Mouse (Mus musculus) limb, embryonic 13.5 days (tissue): ENCODE data around the gene Ell3. TPM values are rescaled to one million over a fixed set of nuclear protein-coding genes. Genes with fewer than 3 reads are reported as not detected.

Experiments used
- ATAC-seq: fragments of 200-750 bp; cut with Nextera tagmentation; 2 replicates; pipeline ENCODE4 v1.8.0; 2017; ENCODE audit warnings: low read depth, moderate number of reproducible peaks, moderate TSS enrichment; ENCODE audit not compliant: low FRiP score
- H3K27ac ChIP-seq: fragments of 300-500 bp; sonication (generic); 2 replicates; pipeline ENCODE4 v1.5.1; 2015; ENCODE audit warnings: inconsistent platforms, mild to moderate bottlenecking, moderate library complexity
- H3K27me3 ChIP-seq: fragments of 300-500 bp; sonication (generic); 2 replicates; pipeline ENCODE4 v1.6.1; 2015; ENCODE audit warnings: mild to moderate bottlenecking, inconsistent platforms
- H3K36me3 ChIP-seq: fragments of 300-500 bp; sonication (generic); 2 replicates; pipeline ENCODE4 v1.6.1; 2015; ENCODE audit warnings: inconsistent platforms, mild to moderate bottlenecking, moderate library complexity
- H3K4me1 ChIP-seq: fragments of 300-500 bp; sonication (generic); 2 replicates; pipeline ENCODE4 v1.6.1; 2015; ENCODE audit warnings: inconsistent platforms
- H3K4me2 ChIP-seq: fragments of 300-500 bp; sonication (generic); replicated peaks from 2 replicates; pipeline ENCODE4 v1.6.1; 2015; ENCODE audit warnings: inconsistent platforms, mild to moderate bottlenecking, moderate library complexity
- H3K4me3 ChIP-seq: fragments of 300-500 bp; sonication (generic); 2 replicates; pipeline ENCODE4 v1.5.1; 2015; ENCODE audit warnings: moderate library complexity, mild to moderate bottlenecking, inconsistent platforms
- H3K9ac ChIP-seq: fragments of 300-500 bp; sonication (generic); 2 replicates; pipeline ENCODE4 v1.6.1; 2015; ENCODE audit warnings: mild to moderate bottlenecking, inconsistent platforms
- H3K9me3 ChIP-seq: fragments of 300-500 bp; sonication (generic); 2 replicates; pipeline ENCODE4 v1.6.1; 2016; ENCODE audit warnings: inconsistent platforms
- WGBS: fragments of 180-500 bp; shearing (Covaris S2); methylation state at CpG from one replicate; pipeline ENCODE4 v1.1.7; 2015; 5-methylcytosine and 5-hydroxymethylcytosine counted together
- polyA plus RNA-seq: library from polyadenylated mRNA; unstranded; fragments of >200 nt; fragmentation: Nextera tagmentation; extraction: Ambion mirVana; gene quantifications from 2 replicates; pipeline ENCODE4 v1.2.1, GENCODE M21; 2015

Ell3 gene
- polyA plus RNA-seq, 1 experiment from 2014 or later: 9.8 TPM

DNA sequence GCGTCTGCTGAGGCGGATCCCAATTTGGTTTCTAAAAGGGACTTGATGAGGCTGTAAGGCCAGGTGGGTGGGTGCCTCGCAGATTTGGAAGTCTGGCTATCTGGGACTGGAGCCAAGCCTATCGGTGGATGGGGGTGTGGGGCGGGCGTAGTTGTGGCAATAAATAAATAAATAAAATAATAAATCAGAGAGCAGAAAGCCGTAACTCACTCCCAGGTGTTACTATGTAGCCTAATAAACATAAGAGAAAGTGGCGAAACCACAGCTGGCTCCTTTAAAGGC is 1.1 kb downstream of the Ell3 start:
- H3K4me1 ChIP-seq: peaks cover 22% of the 10 kb centered on the region
- no peaks in the 10 kb centered on the region for H3K9me3 ChIP-seq
- ATAC-seq: no peak
- H3K4me2 ChIP-seq: peak overlapping the region; percentile 92
- H3K36me3 ChIP-seq: peaks cover 20% of the 10 kb centered on the region
- H3K27ac ChIP-seq: no peak overlapping the region
- WGBS: 3% methylated on average over 8 of the region's 8 CpGs
- peak overlapping the region; percentile 64 for H3K9ac ChIP-seq
- H3K27me3 ChIP-seq: peaks cover 14% of the 10 kb centered on the region; the same call in 1 of the 2 replicates
- peak overlapping the region; percentile 54 for H3K4me3 ChIP-seq

DNA sequence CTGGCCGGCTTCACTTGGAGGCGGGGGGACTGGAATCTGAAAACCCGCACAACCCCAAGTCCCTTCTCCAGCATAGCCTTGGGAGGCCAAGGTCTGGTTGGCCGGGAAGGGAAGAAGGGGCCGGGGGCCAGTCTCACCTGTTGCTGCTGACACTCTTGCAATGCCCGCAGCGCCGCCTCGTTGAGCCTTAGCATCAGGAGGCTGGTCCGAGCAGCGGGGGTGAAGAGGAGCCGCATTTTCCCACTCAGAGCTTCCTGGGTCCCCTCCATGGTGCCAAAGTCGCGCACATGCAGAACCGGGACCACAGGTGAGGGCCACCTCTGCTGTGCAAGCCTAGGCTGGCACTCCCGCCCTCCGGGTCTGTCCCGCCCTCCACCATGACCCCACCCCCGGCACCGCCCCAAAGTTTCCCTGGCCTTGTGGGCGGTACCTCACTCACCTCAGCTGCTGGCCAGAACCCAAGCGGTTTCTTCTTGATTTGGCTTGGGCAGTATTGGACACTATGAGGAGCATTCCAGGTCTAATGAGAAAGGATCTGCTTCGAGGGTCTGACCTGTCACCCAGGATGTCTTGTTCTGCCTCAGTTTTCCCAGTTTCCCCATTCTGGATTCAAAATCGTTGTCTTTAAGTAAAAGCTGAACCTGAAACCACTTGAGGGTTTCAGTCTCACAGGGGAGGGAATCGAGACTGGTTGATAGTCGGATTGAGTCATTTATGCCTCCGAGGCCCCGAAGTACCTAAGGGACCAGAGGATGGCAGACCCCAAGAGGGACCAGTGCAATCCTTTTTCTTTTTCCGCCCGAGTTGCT is 1.6 kb downstream of the Ell3 start:
- under 1% methylated on average over 30 of the region's 30 CpGs for WGBS
- peak; percentile 81 for ATAC-seq
- no peak overlapping the region for H3K27ac ChIP-seq

DNA sequence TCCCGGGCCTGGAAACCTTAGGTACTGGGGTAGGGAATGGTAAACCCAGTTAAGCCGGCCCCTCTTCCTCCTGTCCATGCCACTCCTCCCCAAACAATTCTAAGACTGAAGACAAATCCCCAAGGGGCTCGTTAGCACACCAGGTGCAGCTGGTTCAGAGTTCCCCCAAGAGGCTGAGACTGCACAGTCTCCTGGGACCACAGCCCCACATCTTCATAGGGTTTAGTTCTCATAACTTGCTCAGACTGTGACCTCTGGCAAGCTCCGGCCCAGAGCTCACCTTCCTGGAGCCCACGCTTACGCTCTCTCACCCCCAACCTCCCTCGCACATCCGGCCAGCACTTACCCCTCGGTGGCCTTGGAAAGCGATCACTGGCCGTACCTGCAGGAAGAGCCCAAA is 2.3 kb downstream of the Ell3 start:
- H3K4me3 ChIP-seq: peak overlapping the region; percentile 54
- peak overlapping the region; percentile 64 for H3K9ac ChIP-seq
- peak overlapping the region; percentile 92 for H3K4me2 ChIP-seq
- peaks cover 14% of the 10 kb centered on the region; the same call in 1 of the 2 replicates for H3K27me3 ChIP-seq
- H3K9me3 ChIP-seq: no peaks in the 10 kb centered on the region
- ATAC-seq: no peak
- 7% methylated on average over 11 of the region's 11 CpGs for WGBS
- H3K36me3 ChIP-seq: peaks cover 31% of the 10 kb centered on the region
- no peak overlapping the region for H3K27ac ChIP-seq
- H3K4me1 ChIP-seq: peaks cover 19% of the 10 kb centered on the region

More for the DNA sequence above, 1.6 kb downstream of the Ell3 start:
- Histone ChIP-seq H3K4me3 (peak overlapping the region; percentile 54), H3K4me1 (peaks cover 19% of the 10 kb centered on the region), H3K27me3 (peaks cover 14% of the 10 kb centered on the region; the same call in 1 of the 2 replicates), H3K36me3 (peaks cover 25% of the 10 kb centered on the region), H3K4me2 (peak overlapping the region; percentile 92), H3K9ac (peak overlapping the region; percentile 64), H3K9me3 (no peaks in the 10 kb centered on the region)

DNA sequence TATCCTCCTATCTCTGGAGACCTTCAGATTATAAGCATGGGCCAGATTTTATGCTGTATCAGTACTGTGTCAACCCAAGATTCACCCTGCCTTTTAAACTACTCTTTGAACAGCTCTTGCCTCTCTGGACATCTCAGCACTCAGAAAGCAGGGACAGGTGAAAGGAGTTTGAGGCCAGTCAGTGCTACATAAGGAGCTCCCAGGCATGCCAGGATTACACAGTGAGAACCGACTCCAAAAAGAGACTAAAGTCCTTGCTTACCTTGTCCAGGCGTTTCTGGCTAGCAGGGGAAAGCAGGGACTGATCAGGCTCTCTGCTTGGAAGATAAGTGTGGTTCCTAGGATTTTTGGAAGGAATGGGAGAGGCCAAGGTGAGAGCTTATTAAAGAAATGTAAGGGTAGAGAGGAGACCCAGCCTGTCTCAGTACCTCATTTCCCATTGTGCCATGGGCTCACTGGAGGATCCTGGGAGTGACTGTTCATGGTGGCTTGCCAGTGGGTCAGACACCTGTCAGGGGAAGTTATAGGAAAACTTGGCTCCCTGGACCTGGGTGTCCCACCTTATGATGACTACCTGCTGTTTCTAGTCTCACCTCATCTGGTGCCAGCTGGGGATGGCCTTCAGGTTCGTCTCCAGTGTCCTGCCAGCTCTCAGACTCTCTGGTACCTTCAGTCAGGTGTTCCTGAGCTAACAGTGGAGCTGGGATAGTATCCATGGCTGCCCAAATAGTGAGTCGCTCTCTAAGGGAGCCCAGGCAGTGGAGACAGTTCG is 3.1 kb downstream of the Ell3 start:
- H3K36me3 ChIP-seq: peaks cover 37% of the 10 kb centered on the region
- peaks cover 14% of the 10 kb centered on the region; the same call in 1 of the 2 replicates for H3K27me3 ChIP-seq
- H3K4me1 ChIP-seq: peaks cover 19% of the 10 kb centered on the region
- H3K4me3 ChIP-seq: no peak overlapping the region
- no peak overlapping the region for H3K27ac ChIP-seq
- no peak overlapping the region; the same call in 1 of the 2 replicates for H3K9ac ChIP-seq
- no peaks in the 10 kb centered on the region for H3K9me3 ChIP-seq
- WGBS: 58% methylated on average over 5 of the region's 5 CpGs
- H3K4me2 ChIP-seq: peak overlapping the region; percentile 92; the same call in 1 of the 2 replicates
- no peak for ATAC-seq

DNA sequence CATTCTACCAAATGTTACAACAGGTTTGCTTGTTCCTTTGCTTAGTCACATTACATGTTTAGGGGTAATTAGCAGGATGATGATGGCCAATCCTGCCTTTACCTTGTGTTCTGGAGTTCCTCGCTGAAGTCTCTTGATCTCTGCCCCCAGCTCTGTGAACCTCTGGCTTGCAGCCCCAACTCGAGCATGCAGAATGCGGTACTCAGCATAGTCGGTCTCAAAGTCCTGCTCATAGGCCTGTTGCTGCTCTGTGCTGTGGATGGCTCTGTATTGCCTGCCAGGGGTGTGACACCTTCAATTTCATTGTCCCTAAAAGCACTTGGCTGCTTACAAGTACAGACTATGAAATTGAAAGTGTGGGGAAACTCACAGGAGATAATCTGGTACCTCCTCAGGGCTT is 4.3 kb downstream of the Ell3 start:
- peaks cover 19% of the 10 kb centered on the region for H3K4me1 ChIP-seq
- peaks cover 49% of the 10 kb centered on the region for H3K36me3 ChIP-seq
- 62% methylated on average over 4 of the region's 4 CpGs for WGBS

DNA sequence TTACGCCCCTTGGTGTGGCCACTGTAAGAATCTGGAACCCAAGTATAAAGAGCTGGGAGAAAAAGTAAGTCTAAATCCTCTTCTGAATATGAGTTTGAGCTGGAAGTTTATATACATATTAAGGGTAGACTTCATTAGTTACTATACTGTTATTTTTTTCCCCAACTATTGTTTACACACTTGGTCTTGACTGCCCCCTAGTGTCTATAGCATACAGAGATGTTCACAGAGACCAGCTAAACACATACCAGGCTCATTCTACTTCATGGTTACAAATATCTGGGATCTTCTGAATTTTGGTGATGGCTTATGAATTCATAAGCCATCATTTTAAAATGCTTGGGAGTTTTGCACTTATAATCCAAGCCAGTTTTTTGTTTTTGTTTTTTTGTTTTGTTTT is 9.2 kb downstream of the Ell3 start:
- peaks cover 96% of the 10 kb centered on the region for H3K36me3 ChIP-seq
- no peaks in the 10 kb centered on the region for H3K9me3 ChIP-seq
- WGBS: 97% methylated on average over 1 of the region's 1 CpGs
- no peak overlapping the region for H3K4me3 ChIP-seq
- no peak overlapping the region for H3K27ac ChIP-seq
- no peak overlapping the region for H3K9ac ChIP-seq
- no peaks in the 10 kb centered on the region for H3K27me3 ChIP-seq
- H3K4me2 ChIP-seq: no peak overlapping the region
- no peak for ATAC-seq
- no peaks in the 10 kb centered on the region for H3K4me1 ChIP-seq

More for the DNA sequence above, 4.3 kb downstream of the Ell3 start:
- Histone ChIP-seq H3K9me3 (no peaks in the 10 kb centered on the region), H3K4me2 (no peak overlapping the region), H3K27ac (no peak overlapping the region), H3K4me3 (no peak overlapping the region), H3K9ac (no peak overlapping the region), H3K27me3 (peaks cover 14% of the 10 kb centered on the region; the same call in 1 of the 2 replicates)
- no peak for ATAC-seq

DNA sequence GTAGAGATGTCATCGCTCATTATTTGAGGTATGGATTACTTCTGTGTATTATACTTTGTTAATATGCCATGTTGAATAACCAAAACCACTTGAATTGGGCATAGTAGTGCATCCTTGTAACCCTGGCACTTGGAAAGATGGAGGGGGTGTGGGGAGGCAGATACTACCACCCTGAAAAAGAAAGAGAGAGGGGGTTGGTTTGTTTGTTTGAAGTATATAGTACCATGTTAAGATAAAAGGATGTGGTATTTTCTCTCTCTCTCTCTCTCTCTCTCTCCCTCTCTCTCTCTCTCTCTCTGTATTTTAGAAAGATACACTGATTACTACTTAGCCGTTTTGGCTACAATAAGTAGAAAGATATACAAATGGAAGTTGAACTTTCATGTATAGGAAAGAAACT is 18.2 kb downstream of the Ell3 start:
- H3K27me3 ChIP-seq: no peaks in the 10 kb centered on the region
- no peaks in the 10 kb centered on the region for H3K4me1 ChIP-seq
- ATAC-seq: no peak
- no peaks in the 10 kb centered on the region for H3K9me3 ChIP-seq
- no peak overlapping the region for H3K4me3 ChIP-seq
- no peak overlapping the region for H3K4me2 ChIP-seq
- H3K27ac ChIP-seq: no peak overlapping the region
- no peak overlapping the region for H3K9ac ChIP-seq
- 95% methylated on average over 2 of the region's 2 CpGs for WGBS
- peaks cover 93% of the 10 kb centered on the region for H3K36me3 ChIP-seq

DNA sequence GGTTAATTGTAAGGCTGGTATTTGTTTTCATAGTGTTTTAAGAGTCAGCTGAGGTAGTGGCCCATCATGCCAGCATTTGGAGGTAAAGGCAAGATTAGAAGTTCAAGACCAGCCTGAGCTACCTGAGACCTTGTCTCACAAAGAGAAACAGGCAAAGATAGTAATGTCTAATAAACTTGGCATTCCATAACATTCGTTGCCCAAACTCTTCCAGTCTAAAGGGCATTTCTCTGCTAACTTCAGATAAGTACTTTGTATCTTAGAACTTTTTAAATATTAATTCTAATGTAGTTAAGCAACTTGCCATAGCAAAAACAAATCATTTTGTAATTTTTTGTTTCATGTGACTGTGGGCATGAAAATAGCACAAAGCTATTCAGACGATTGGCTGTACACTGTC is 20.9 kb downstream of the Ell3 start:
- WGBS: 92% methylated on average over 2 of the region's 2 CpGs
- no peaks in the 10 kb centered on the region for H3K27me3 ChIP-seq
- no peaks in the 10 kb centered on the region for H3K9me3 ChIP-seq
- H3K4me2 ChIP-seq: no peak overlapping the region
- peaks cover 86% of the 10 kb centered on the region for H3K36me3 ChIP-seq
- H3K9ac ChIP-seq: no peak overlapping the region
- no peaks in the 10 kb centered on the region for H3K4me1 ChIP-seq
- H3K4me3 ChIP-seq: no peak overlapping the region
- H3K27ac ChIP-seq: no peak overlapping the region
- ATAC-seq: no peak

DNA sequence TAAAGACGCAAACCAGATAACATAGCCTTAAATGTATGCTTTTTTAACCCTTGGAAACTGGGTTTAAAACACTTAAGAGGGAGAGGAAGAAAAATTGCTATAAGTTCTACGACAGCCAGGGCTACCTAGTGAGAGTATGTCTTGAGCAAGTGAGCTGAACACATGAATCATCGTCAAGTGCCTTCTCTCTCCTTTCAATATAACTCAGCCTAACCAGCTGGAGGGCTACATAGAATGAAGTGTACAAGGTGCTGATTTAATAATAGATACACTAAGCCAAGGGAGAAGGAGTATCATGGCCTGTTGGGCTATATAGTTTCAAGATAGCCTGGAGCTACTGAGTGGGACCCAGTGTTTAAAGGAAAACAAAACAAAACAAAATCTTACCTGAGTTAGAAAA is 25.6 kb downstream of the Ell3 start:
- peaks cover 67% of the 10 kb centered on the region for H3K36me3 ChIP-seq
- no peak overlapping the region for H3K4me2 ChIP-seq
- no peak overlapping the region for H3K9ac ChIP-seq
- no peak overlapping the region for H3K27ac ChIP-seq
- ATAC-seq: no peak
- H3K4me1 ChIP-seq: peaks cover 25% of the 10 kb centered on the region
- H3K9me3 ChIP-seq: no peaks in the 10 kb centered on the region
- H3K4me3 ChIP-seq: no peak overlapping the region
- WGBS: 87% methylated on average over 3 of the region's 3 CpGs
- H3K27me3 ChIP-seq: no peaks in the 10 kb centered on the region

DNA sequence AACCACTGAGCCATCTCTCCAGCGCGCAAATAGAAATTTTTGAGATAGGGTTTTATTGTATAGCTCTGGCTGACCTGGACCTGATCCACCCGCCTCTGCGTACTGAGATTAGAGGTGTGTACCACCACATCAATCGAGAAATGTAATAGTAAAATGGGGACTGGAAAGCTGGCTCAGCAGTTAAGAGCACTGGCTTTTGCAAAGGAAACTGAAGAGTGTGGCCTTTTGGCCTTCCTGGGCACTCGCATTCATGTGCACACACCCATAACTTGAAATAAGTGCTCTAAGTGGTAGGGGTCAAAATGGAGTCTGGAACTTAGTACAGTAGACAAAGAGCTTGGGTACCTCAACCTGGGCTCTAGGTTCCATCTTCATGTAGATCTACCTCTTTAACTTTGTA is 27.7 kb downstream of the Ell3 start:
- Histone ChIP-seq H3K9ac (no peak overlapping the region), H3K27me3 (no peaks in the 10 kb centered on the region), H3K27ac (no peak overlapping the region), H3K36me3 (peaks cover 47% of the 10 kb centered on the region), H3K4me2 (peak overlapping the region; percentile 70), H3K4me3 (peak overlapping the region; percentile 98), H3K9me3 (no peaks in the 10 kb centered on the region), H3K4me1 (peaks cover 30% of the 10 kb centered on the region)
- WGBS: 93% methylated on average over 6 of the region's 6 CpGs
- ATAC-seq: no peak

DNA sequence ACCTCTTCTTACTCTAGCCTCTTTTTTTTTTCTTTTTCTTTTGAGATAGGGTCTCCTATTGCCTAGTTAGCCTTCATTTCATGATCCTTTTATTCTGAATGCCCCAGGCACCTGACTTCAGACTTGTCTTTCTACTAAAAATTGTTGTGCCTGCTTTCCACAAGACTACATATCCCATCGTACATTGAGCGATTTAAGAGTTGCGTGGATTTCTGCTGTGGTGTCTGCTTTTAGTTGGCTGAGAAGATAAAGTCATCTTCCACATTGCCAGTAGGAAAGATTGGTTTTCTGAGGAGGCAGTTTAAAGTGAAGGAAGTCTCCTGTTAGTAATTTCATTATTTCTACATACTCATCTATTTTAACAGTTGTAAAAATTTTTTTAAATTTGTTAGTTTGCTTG is 28.5 kb downstream of the Ell3 start:
- H3K36me3 ChIP-seq: peaks cover 43% of the 10 kb centered on the region
- 80% methylated on average over 3 of the region's 3 CpGs for WGBS
- peak overlapping the region; percentile 70 for H3K4me2 ChIP-seq
- H3K9me3 ChIP-seq: no peaks in the 10 kb centered on the region
- ATAC-seq: no peak
- H3K27me3 ChIP-seq: no peaks in the 10 kb centered on the region
- peak overlapping the region; percentile 98 for H3K4me3 ChIP-seq
- peaks cover 30% of the 10 kb centered on the region for H3K4me1 ChIP-seq
- H3K9ac ChIP-seq: 0 out of 2 replicates have a peak overlapping the region, but pooled peaks have one; percentile 99
- no peak overlapping the region for H3K27ac ChIP-seq

DNA sequence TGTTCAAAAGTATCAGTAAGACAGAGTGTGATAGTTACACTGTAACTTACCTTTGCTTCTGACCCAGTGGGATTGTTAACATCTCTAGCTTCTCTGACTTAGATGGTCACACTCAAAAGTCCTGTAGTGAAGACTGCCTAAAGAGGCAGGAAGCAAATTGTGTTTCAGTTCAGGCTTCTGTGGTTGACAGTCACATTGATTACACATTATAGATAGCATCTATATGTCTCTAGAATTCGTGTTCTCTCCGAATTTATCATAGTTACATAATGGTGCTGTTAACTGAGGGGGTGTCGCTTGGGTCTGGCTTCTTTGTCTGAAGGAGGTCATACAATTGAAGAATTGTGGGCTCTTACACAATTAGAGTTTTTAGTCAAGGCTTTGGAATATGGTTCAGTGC is 29.0 kb downstream of the Ell3 start:
- Histone ChIP-seq H3K27ac (no peak overlapping the region), H3K4me3 (peak overlapping the region; percentile 98), H3K4me1 (peaks cover 30% of the 10 kb centered on the region), H3K4me2 (peak overlapping the region; percentile 70), H3K27me3 (no peaks in the 10 kb centered on the region), H3K36me3 (peaks cover 39% of the 10 kb centered on the region), H3K9me3 (no peaks in the 10 kb centered on the region), H3K9ac (peak overlapping the region; percentile 99)
- no peak for ATAC-seq
- WGBS: 70% methylated on average over 3 of the region's 3 CpGs
